Mouse (Mus musculus): ENCODE results near the gene Fndc3a.
A peak's percentile ranks its signal among the peaks of the same experiment; 100 is the strongest.

Gene Fndc3a

DNA sequence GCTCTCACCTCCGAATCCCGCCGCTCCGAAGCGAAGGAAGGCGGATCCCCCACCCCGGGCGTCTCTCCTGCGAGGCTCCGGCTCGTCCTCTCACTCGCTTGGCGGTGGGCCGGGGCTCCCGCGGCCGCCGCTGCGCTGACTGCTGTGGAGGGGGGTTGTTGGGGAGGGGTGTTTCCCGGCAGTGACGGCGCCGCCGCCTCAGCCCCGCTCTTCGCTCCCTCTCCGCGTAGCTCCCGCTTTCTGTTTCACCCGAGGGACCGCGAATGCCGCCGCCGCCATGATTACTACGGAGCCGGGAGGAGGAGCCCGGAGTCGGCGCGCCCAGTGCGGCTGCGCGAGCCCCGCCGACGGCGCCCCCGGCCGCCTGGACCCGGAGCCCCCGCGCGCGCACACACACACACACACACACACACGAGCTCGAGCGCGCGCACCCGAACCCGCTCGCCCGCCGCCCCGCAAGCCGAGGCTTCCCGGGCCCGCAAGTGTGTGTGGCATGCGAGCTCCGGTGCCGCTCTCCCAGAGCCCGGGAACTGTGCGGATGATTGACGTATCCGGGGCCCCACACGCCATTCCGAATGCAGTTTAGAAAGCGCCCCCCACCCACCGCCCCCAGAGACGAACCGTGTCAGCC is at the start of gene Fndc3a:
Gene Fndc3a (minus strand): TSS at position 294 of the 631 bp plus-strand sequence.
- DNase-seq, result peak; percentile 68

DNA sequence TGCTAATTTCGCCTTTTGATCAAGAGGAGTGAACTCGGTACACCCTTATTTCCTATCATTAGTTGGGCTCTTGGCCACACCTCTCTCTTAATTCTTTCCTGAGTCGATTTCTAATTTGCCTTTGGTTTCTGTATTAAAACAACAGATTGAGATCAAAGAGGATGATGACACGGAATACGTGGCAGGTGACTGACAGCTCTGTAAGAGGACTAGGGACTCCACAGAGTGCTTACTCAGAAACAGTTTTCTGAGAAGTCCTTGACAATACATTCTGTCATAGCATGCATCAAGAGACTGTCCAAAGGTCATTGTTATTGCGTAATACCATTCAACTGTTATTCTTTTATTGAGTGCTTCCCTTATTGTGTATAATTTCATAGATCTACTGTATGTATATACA is 43.1 kb upstream of the Fndc3a start:
- no peak for DNase-seq

DNA sequence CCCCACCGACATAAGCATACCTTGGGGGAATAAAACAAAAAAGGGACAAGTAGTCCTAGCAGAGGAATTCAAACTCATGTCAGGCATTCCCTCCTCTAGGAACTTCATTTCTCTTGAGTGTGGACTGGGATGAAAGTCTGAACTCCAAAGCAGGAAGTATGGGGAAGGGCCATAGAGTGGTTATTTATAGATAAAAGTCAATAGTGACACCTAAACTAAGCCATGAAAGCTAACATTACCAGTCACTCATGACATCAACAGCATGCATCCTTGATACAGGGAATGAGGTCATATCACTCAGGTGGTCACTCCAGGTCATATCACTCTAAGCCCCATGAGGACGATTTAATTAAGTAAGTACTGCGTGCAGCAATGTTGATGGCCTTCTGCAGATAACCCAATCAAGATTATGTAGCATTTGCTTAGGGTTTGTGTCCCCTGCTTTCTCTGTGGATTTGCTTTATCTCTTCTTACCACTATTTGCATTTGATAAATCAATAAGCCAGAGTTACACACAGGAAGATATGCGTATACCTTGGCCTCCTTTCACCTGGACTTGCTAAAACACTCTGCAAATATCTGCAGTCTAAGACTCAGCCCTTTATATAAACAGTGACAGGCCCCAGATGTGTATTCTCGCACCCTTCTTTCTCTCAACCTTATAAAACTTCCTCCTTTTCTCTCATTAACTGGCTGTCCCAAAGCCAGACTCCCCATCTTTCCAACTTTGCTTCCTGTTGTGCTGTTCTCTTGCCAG is 40.8 kb upstream of the Fndc3a start:
- DNase-seq, result no peak

DNA sequence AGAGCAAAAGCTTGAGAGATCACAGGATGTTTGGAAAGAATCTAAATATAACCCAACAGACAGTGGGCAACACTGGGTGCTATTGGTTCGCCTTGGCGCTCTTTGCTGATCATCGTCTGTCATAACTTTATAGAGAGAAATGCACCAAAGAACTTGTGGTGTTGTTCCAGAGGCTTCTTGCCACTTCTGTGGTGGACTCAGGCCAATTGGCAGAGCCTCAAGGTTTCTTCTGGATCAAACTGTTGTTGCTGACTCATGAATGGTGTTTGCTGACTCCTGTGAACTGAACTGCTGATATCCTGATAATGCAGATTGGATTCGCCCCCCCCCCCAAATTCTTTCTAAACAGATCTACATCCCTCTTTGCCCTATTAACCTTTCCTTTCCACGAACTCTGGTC is 38.5 kb upstream of the Fndc3a start:
- DNase-seq, result no peak

DNA sequence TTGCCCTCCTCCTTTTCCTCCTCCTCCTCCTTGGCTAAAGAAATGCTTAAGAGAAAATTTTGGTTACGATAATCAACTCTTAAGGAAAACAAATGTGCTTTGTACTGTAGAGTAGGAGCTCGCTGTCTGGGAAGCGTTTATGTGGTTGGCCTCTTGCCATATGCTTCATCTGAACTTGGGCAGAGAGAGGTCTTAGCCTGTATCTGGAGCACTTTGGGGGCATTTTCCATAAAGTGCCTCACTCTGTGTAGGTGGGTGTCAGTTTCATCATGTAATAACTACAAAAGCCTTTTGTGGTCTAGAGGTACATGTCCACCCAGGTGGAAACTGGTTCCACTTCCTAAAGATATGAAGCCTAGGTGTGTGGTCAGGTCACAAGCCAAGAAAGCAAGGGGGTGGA is 31.9 kb upstream of the Fndc3a start:
- DNase-seq, result no peak

DNA sequence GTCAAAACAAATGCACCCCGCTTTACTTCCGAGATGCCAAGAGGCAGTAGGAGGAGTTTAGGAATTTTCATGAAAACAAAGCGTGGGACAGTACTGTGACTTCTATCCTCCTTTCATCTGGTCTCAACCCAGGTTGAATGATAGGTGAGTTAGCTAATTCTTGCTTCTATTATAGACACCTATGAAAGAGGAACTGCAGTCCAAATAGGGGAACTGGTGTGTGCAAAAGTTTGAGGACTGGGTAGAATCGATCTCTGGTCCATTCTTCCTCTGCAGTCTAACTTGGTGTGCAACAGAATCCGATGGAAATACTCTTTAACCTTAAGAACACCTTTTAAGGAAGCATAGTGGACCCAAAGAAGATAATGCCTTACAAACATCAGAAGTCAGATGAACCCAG is 30.5 kb upstream of the Fndc3a start:
- DNase-seq, result no peak

DNA sequence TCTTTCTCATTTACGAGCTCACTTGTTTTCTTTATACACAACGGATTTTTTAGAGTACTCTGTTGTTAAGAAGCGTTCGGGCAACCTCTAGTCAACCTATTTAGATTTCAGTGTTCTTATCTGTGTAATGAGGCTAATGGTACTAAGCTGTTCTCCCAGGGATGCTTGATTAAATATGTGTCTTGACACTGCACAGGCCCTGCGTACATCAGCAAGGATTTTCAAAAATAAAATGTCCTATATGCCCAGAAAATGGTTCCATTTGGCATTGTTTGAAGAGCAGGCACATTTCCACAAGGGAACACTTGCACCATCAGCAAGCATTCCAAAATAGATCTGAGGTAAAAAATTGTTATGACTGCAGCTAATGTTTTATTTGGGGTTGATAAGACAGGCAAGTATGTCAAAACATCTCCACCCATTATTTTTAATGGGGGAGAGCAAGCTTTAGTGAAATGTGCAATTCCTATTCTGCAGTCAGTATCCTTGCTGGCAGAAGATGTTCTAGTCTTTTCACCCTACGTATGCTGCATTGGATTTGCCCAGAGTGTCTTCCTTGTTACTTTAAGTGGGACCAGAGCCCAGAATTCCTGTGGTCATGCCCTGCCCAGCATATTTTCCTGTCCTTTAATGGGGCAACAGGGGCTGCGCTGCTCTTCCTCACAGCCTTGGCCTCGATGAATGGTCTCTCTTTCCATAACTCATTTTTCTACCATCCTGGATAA is 29.8 kb upstream of the Fndc3a start:
- no peak for DNase-seq

DNA sequence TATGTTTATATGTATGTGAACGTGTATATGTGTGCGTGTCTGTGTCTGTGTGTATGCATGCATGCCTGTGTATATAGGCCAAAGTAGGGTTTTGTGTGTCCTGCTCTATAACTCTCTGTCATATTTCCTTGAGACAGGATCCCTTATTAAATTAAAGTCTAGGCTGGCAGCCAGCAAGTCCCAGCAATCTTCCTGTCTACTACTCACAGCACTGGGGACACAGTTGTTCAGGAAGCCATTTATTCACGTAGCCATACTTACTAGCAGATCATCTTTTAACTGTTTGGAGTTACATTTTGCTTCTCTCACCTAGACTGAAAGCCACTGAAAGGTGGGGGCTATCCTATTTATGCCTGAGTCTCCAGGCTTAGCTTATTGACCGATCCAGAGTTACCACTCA is 29.0 kb upstream of the Fndc3a start:
- no peak for DNase-seq

DNA sequence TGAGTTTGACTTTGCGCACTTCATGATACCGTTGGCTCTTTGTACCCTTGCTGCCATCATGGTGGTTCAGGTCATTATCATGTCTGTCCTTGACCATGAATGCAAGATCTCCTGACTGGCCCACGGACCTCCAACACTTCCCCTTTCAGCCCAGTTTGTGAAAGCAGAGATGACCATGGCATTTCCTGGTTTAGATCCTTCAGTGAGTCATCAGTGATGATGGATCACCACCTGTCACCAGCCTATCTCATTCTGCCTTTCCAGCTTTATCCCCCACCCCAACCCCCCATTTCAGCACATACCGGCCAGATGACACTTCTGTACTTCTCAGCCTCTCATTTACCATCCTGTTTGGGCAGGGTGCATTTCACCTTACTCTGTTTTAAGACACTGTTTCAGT is 28.4 kb upstream of the Fndc3a start:
- DNase-seq, result no peak

DNA sequence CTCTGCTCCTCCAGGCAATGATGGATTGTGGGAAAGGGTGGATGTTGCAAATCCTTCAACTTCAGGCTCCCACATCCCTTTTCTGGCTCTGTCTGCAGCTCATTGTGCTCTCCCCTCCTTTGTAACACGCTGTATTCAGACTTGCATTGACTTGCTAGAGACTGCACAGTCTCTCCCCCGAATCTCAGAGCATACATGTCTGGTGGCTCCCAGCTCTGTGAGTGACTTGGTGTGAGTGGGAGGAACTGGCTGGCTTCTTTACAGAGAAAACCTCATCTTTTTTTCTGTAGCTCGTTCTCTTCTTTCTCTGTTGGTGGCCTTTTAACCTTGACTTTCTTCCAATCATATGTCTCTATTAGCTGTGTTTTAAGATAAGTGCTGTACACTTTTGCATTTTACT is 16.1 kb upstream of the Fndc3a start:
- no peak for DNase-seq

DNA sequence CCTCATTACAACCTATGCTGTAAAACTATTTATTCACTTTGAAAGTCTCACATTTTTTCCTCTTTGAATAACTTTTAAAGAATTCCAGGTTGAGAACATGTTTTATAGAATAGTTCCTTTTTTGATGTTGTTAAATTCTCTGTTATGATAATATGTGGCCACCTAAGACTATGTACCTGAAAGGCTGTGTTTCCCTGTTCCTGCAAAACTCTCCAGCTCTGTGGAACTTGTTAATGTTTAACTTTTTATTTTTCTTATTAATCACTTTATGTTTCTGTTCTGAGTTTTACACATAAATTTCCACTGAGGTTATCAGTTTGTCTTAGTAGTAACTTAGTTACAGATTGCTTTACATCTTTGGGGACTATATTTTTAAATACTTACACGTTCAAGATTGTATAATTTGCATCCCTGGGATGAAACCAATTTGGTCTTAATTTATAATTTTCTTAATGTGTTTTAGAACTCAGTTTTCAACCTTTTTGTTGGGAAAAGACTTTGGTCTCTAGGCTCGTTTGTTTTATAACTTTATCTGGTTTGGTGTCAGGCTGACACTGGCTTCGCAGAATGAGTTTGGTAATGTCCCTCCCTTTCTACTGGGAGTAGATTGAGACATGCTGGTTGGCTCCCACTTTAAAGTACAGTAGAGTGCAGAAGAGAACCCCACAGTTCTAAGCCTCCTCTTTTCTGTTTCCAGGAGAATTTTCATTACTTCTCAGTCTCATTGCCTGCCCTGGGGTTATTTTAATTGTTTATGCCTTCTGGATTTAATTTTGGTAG is 12.7 kb upstream of the Fndc3a start:
- no peak for DNase-seq

DNA sequence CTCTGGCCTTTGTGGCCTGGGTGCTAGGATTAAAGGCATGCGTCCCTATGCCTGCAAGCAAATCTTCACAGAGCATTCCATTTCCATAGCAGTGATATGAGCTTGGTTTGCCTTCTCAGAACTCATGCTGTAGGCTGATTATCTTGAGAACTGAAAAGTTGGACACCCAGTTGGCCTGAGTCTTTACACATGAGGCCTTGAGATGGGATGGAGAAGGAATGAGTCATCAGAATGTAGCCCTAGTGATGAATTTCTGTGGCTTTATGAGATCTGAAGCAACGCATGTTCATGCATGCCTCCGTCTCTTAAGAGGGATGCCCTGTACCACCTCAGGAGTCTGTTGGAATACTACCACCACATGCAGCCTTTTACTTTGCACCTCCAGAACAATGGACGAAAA is 6.4 kb upstream of the Fndc3a start:
- no peak for DNase-seq

DNA sequence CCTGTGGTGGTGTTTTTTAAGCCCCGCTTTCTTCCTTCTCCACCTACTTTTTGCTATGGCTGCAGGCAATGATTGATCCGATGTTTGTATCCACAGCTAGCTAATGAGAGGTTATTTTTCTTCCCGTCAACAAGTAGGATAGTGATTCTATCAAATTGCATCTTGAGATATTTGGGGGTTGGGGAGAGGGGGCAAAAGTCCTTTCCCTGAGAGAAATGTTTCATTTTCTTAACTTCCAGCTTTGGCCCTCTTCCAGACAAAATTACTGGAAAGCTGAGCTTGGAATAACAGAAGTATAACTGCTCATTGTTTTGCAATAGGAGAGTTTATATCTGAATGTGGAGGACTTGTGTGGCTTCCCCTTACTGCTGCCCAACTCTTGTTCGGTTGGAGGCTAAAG is 1.3 kb upstream of the Fndc3a start:
- no peak for DNase-seq

DNA sequence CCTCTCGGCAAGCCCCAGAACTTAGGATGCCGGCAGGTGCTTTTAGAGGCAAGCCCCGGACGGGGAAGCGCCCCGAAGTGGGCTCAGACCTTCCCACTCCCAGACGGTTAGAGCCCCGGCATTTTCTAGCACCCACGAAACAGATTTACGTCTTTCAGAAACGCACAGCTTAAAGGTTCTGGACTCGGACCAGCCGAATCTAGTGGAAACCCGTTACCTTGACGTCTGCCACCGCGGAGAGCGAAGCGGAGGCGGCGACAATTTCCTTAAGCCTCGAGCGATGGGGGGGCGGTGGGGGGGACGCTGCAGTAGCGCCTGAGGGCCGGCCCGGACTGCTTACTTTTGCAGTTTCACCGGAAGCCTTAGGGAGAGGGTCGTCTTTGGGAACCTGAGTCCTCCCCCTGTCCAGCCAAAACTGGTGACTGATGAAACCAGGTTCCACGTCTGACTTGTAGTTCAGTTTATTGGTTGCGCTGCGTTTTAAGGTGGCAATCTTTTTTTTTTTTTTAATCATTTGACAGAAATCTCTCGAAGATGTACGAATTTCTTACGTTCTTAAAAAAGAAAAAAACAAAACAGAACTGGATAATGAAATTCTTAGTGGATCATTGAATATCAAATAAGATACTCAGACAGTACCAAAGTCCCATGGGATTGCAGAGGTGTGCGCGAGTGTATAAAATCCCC is 681 bp upstream of the Fndc3a start:
- DNase-seq, result peak; percentile 8

DNA sequence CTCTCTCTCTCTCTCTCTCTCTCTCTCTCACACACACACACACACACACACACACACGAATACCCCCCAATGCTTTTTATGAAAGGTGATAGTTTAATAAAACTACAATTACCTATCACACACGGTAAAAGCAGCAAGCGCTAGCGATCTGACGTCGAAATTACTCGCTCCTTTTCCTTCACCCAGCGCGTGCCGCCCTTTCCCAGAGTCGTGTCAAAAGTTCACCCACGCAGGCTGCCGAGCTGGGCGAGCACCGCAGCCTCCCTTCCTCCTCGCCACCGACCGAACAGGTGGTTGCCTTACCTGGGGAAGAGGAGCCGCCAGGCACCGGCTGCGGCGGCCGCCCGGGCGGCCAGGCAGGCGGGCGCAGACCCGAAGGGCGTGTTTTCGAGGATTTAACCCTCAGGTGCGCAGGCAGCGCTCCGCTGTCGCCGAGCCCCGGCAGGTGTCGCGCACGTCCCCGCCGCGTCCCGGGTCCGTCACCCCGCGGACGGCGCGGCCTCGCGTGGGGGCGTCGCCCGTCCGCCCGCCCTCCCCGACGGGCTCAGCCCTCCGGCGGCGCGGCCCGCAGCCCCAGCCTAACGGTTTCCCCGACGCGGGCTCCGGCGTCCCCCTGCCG is 603 bp downstream of the Fndc3a start:
- peak; percentile 24 for DNase-seq

DNA sequence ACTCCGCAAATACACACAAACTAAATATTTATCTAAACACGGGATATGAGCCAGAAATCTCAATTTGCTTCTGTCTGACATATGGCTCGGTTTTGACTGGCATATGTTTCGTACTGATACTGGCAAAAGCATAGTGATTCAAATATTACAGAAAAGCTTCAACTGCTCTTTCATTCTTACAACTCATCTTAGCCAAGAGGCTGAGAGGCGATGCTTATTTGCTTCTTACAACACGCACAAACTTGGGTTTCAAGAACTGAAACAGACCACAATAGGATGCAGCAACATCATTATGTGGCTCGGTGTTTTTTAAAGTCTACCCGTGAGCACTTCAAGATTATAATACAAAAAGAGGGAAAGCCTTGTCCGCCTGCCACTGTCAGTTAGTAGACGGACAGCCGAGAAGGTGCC is 1.2 kb downstream of the Fndc3a start:
- DNase-seq, result peak; percentile 27

DNA sequence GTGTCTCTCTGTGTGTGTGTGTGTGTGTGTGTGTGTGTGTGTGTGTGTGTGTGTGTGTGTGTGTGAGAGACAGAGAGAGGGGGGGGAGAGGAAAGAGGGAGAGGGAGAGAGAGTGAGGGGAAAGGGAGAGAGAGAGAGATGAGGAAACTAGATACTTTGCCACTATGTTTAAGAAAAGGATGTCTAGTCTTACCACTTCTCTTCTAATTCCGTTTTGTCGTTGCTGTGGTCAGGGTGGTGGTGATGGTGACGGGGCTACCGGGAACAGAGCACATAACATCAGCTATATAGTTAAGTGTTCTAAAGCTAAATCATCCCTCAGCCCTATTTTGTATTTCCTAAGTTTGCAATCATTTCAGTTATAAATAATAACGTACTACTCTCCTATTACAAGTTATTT is 9.7 kb downstream of the Fndc3a start:
- no peak for DNase-seq

DNA sequence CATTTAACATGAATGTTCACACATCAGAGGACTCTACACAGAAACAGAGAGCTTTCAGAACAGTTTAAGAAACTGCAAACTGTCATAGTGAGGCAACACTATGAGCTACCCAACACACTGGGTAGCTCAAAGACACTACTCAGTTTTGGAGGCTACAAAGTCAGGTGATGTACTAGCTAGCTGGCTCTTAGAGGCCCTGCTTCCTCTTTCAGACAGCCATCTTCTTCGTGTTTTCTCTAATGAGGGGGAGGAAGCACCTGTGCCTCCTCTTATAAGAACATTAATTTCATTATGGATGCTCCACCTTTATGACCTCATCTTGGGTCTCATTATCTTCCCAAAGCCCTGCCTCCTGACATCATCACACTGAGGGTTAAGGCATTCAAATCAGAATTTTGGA is 18.4 kb downstream of the Fndc3a start:
- no peak for DNase-seq

DNA sequence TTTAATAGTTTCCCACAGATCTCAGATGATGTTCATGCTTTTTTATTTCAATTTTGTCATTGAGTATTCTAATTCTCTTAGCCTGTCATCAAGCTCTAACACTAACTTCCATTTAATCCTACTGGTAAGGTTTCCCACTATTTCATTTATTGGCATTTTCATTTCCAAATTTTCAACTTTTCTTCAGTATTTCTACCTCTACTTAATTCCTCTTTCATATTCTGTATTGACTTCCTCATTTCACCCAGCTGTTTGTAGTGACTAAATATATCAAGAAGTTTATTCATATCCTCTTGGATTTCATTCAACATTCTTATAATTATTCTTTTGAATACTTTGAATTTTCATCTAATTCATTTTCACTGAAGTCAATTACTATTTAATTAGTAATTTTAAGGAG is 20.3 kb downstream of the Fndc3a start:
- no peak for DNase-seq

DNA sequence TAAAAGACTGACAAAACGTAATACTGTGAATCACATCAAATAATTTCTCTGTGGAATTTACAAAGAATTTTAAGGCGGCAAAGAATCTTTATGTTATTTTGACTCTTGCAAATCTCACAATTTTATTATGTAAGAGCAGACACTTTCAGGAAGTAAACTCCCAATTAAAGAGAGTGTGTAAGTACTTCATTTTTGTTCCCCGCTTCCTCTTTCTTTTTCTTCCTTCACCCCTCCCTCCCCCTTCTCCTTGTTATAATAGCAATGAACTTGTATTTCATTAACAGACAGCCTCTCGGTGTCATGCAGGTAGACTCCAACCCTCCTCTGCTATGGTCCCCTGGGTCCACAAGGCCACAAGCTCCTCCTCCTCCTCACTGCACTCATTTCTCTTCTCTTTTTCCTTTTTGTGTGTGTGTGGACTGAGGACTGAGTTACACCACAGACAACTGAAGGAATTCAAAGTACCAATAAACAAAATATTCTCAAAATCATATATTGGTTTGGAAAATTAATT is 24.9 kb downstream of the Fndc3a start:
- no peak for DNase-seq

DNA sequence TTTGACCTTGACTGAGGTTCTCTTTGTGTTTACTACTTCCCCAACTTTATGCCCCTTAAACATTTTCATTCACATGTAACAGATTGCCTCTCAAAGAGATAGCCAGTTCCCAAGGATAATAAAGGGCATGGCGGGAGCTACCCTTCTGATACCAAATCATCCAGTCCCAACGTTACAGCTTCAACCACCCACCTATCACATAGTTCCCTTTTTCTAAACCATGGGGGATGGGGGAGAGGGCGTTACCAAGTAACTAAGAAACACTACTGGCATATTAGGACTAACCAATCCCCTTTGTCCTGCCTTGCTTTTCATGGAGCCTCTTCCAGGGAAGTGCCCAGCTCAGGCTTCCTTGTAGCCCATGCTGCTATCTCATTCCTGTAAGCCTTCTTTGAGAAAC is 32.6 kb downstream of the Fndc3a start:
- no peak for DNase-seq

DNA sequence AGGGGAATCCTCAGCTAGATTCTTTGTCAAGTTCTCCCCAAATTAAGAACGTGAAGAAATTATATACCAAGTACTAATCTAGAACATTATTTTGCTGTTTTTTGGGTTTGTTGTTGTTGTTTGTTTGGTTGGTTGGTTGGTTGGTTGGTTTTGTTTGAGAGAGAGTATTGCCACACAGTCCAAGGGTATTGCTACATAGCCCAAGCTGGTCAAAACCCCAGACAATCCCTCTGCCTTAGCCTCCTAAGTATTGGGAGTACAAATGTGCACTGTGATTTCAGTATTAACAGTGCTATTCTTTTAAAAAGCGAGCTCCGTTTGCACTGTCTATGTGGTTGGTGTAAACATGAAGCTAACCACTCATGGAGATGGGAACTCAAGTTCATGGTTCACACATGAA is 37.9 kb downstream of the Fndc3a start:
- no peak for DNase-seq

Data from cerebellum, adult 8-10 months (tissue).